8 mouse cellular contexts compared by ENCODE assay signal in genomic region chr1:125910211-125910870, GRCm38 (mm10). TPM values are rescaled to one million over a fixed set of nuclear protein-coding genes. Genes with fewer than 3 reads are reported as not detected.
DNase-seq lines count a peak whose midpoint lies in the region; ATAC-seq and TF ChIP-seq lines count a peak whose summit lies in the region.

No protein-coding gene starts in this region.

- peak overlapping the region; percentile 56 for H3K4me3 ChIP-seq in layer of hippocampus, adult 2 months
- peak overlapping the region; percentile 55 for H3K4me3 ChIP-seq in forebrain, embryonic 15.5 days
- 0 out of 2 replicates have a peak overlapping the region, but pooled peaks have one; percentile 46 for H3K4me3 ChIP-seq in intestine, postnatal 0 days (ENCODE audit: low read depth, low read length)
- peak overlapping the region; percentile 55 for H3K4me3 ChIP-seq in midbrain, embryonic 13.5 days (replicated peaks)

- DNase-seq in layer of hippocampus, adult 2 months (ENCODE audit: low spot score in 2 of 2), result peak in 1 of 2 experiments; percentile 35
- no peak for DNase-seq in layer of hippocampus, adult 9-11 months
- DNase-seq in brain, embryonic 14.5 days (ENCODE audit: low read depth), result peak; percentile 81
- DNase-seq in T-cell, adult 2 months (ENCODE audit: low spot score), result no peak
- no peak for DNase-seq in natural killer cell, adult 2 months (ENCODE audit: low spot score in 2 of 2)

- no peak overlapping the region for H3K27ac ChIP-seq in layer of hippocampus, adult 2 months
- no peak overlapping the region for H3K27ac ChIP-seq in forebrain, embryonic 15.5 days (replicated peaks)
- no peak overlapping the region for H3K27ac ChIP-seq in intestine, postnatal 0 days (ENCODE audit: low read depth, low read length)
- H3K27ac ChIP-seq in midbrain, embryonic 13.5 days, result no peak overlapping the region

- peak; percentile 73 for TF ChIP-seq CTCF in layer of hippocampus, adult 2 months (conservative IDR thresholded peaks at IDR 0.05)
- peak; percentile 59; the same call in 1 of the 2 replicates for TF ChIP-seq CTCF in brain, embryonic 14.5 days (IDR thresholded peaks at IDR 0.05; ENCODE audit: borderline replicate concordance, extremely low read depth, insufficient read depth, insufficient read length)
- TF ChIP-seq CTCF in intestine, postnatal 0 days (IDR thresholded peaks at IDR 0.05; ENCODE audit: low read depth), result peak; percentile 64

- no peak overlapping the region for H3K9ac ChIP-seq in forebrain, embryonic 15.5 days (replicated peaks)
- no peak overlapping the region for H3K9ac ChIP-seq in intestine, postnatal 0 days (ENCODE audit: low read depth, low read length)
- peak overlapping the region; percentile 72; the same call in 1 of the 2 replicates for H3K9ac ChIP-seq in midbrain, embryonic 13.5 days (replicated peaks)

- H3K9me3 ChIP-seq in forebrain, embryonic 15.5 days, result no peaks in the 10 kb centered on the region
- no peaks in the 10 kb centered on the region for H3K9me3 ChIP-seq in intestine, postnatal 0 days (ENCODE audit: control insufficient read depth)
- H3K9me3 ChIP-seq in midbrain, embryonic 13.5 days, result no peaks in the 10 kb centered on the region

- H3K4me2 ChIP-seq in forebrain, embryonic 15.5 days (replicated peaks), result peak overlapping the region; percentile 97
- H3K4me2 ChIP-seq in intestine, postnatal 0 days (replicated peaks; ENCODE audit: low read depth), result peak overlapping the region; percentile 87
- H3K4me2 ChIP-seq in midbrain, embryonic 13.5 days (replicated peaks), result peak overlapping the region; percentile 90

- peak; percentile 20; the same call in 1 of the 2 replicates for ATAC-seq in forebrain, embryonic 15.5 days (replicated peaks)
- no peak for ATAC-seq in intestine, postnatal 0 days
- peak; percentile 63 for ATAC-seq in midbrain, embryonic 13.5 days

- H3K27me3 ChIP-seq in forebrain, embryonic 15.5 days, result peaks cover 4% of the 10 kb centered on the region; the same call in 1 of the 2 replicates
- peaks cover 35% of the 10 kb centered on the region for H3K27me3 ChIP-seq in intestine, postnatal 0 days (replicated peaks; ENCODE audit: control insufficient read depth, insufficient read depth, low read length)
- H3K27me3 ChIP-seq in midbrain, embryonic 13.5 days, result peaks cover 26% of the 10 kb centered on the region

- peaks cover 33% of the 10 kb centered on the region for H3K4me1 ChIP-seq in forebrain, embryonic 15.5 days
- H3K4me1 ChIP-seq in intestine, postnatal 0 days (replicated peaks; ENCODE audit: control insufficient read depth, insufficient read depth, low read length), result peaks cover 4% of the 10 kb centered on the region; the same call in 1 of the 2 replicates
- H3K4me1 ChIP-seq in midbrain, embryonic 13.5 days (replicated peaks), result peaks cover 32% of the 10 kb centered on the region

- whole genome bisulfite sequencing in forebrain, embryonic 15.5 days, result 7% methylated on average over 14 of the region's 14 CpGs
- WGBS in intestine, postnatal 0 days, result 15% methylated on average over 14 of the region's 14 CpGs
- WGBS in midbrain, embryonic 13.5 days, result 15% methylated on average over 14 of the region's 14 CpGs

- TF ChIP-seq POLR2A in brain, embryonic 14.5 days (IDR thresholded peaks at IDR 0.05; ENCODE audit: borderline replicate concordance, extremely low read depth, insufficient read depth, insufficient read length, poor library complexity, severe bottlenecking), result no peak

- no peaks in the 10 kb centered on the region for H3K36me3 ChIP-seq in forebrain, embryonic 15.5 days
- no peaks in the 10 kb centered on the region for H3K36me3 ChIP-seq in intestine, postnatal 0 days (ENCODE audit: control insufficient read depth, insufficient read depth)
- H3K36me3 ChIP-seq in midbrain, embryonic 13.5 days, result no peaks in the 10 kb centered on the region

RNA-seq across cellular contexts. Expression of gene Lypd1, which starts 2.6 kb away (rescaled TPM):
- 10 to 100 TPM; 89.0 to 90.0 TPM for total RNA-seq in layer of hippocampus, adult 2 months (2021)
- 61.6 and 92.8 TPM in 2 replicates for polyA plus RNA-seq in brain, embryonic 14.5 days (2012; rRNA removed)
- polyA plus RNA-seq in forebrain, embryonic 15.5 days (2015; fragmentation: Nextera tagmentation; extraction: Ambion mirVana), result 26.7 and 34.4 TPM in 2 replicates
- 4.4 and 5.8 TPM in 2 replicates for polyA plus RNA-seq in intestine, postnatal 0 days (2015; fragmentation: Nextera tagmentation; extraction: Ambion mirVana)
- polyA plus RNA-seq in midbrain, embryonic 13.5 days (2015; fragmentation: Nextera tagmentation; extraction: Ambion mirVana), result 32.6 and 33.3 TPM in 2 replicates
